Mouse (Mus musculus): Measurements from ENCODE around the gene Dclk3.

Gene Dclk3

GRCm38 (mm10) chr9:111435429-111435828 is 3.5 kb upstream of the Dclk3 start:
- DNase-seq (ENCODE audit: inconsistent age in 2 of 2, low spot score in 1 of 2) = no peak

GRCm38 (mm10) chr9:111439836-111440201 is 938 bp downstream of the Dclk3 start:
- no peak for DNase-seq (ENCODE audit: inconsistent age in 2 of 2, low spot score in 1 of 2)

- DNase-seq (ENCODE audit: inconsistent age in 2 of 2, low spot score in 1 of 2) = no peak
These were observed 1.6 kb downstream of the Dclk3 start for GRCm38 (mm10) chr9:111440446-111440845.

GRCm38 (mm10) chr9:111441151-111441550 is 2.3 kb downstream of the Dclk3 start:
- no peak for DNase-seq (ENCODE audit: inconsistent age in 2 of 2, low spot score in 1 of 2)

- DNase-seq (ENCODE audit: inconsistent age in 2 of 2, low spot score in 1 of 2) = no peak
These were observed 7.3 kb downstream of the Dclk3 start for GRCm38 (mm10) chr9:111446204-111446603.

- DNase-seq (ENCODE audit: inconsistent age in 2 of 2, low spot score in 1 of 2) = no peak
These were observed 10.1 kb downstream of the Dclk3 start for GRCm38 (mm10) chr9:111448976-111449375.

GRCm38 (mm10) chr9:111449880-111450279 is 11.0 kb downstream of the Dclk3 start:
- DNase-seq (ENCODE audit: inconsistent age in 2 of 2, low spot score in 1 of 2) = no peak

- DNase-seq (ENCODE audit: inconsistent age in 2 of 2, low spot score in 1 of 2) = no peak
These were observed 12.0 kb downstream of the Dclk3 start for GRCm38 (mm10) chr9:111450853-111451404.

GRCm38 (mm10) chr9:111453895-111454294 is 15.0 kb downstream of the Dclk3 start:
- no peak for DNase-seq (ENCODE audit: inconsistent age in 2 of 2, low spot score in 1 of 2)

GRCm38 (mm10) chr9:111457176-111457935 is 18.5 kb downstream of the Dclk3 start:
- no peak for DNase-seq (ENCODE audit: inconsistent age in 2 of 2, low spot score in 1 of 2)

GRCm38 (mm10) chr9:111457936-111458310 is 19.0 kb downstream of the Dclk3 start:
- no peak for DNase-seq (ENCODE audit: inconsistent age in 2 of 2, low spot score in 1 of 2)

GRCm38 (mm10) chr9:111459466-111459865 is 20.6 kb downstream of the Dclk3 start:
- DNase-seq (ENCODE audit: inconsistent age in 2 of 2, low spot score in 1 of 2) = no peak

- DNase-seq (ENCODE audit: inconsistent age in 2 of 2, low spot score in 1 of 2) = no peak
These were observed 21.4 kb downstream of the Dclk3 start for GRCm38 (mm10) chr9:111460201-111460814.

GRCm38 (mm10) chr9:111461415-111462103 is 22.7 kb downstream of the Dclk3 start:
- DNase-seq (ENCODE audit: inconsistent age in 2 of 2, low spot score in 1 of 2) = no peak

- no peak for DNase-seq (ENCODE audit: inconsistent age in 2 of 2, low spot score in 1 of 2)
These were observed 26.8 kb downstream of the Dclk3 start for GRCm38 (mm10) chr9:111465666-111466065.

- DNase-seq (ENCODE audit: inconsistent age in 2 of 2, low spot score in 1 of 2) = no peak
These were observed 35.0 kb downstream of the Dclk3 start for GRCm38 (mm10) chr9:111473686-111474457.

GRCm38 (mm10) chr9:111474458-111474745 is 35.5 kb downstream of the Dclk3 start:
- no peak for DNase-seq (ENCODE audit: inconsistent age in 2 of 2, low spot score in 1 of 2)

- no peak for DNase-seq (ENCODE audit: inconsistent age in 2 of 2, low spot score in 1 of 2)
These were observed 36.4 kb downstream of the Dclk3 start for GRCm38 (mm10) chr9:111475281-111475680.

GRCm38 (mm10) chr9:111475973-111476372 is 37.1 kb downstream of the Dclk3 start:
- DNase-seq (ENCODE audit: inconsistent age in 2 of 2, low spot score in 1 of 2) = no peak

- no peak for DNase-seq (ENCODE audit: inconsistent age in 2 of 2, low spot score in 1 of 2)
These were observed 37.7 kb downstream of the Dclk3 start for GRCm38 (mm10) chr9:111476479-111477016.
